Mouse (Mus musculus): ENCODE results near the gene Kcmf1. TPM values are rescaled to one million over a fixed set of nuclear protein-coding genes. Genes with fewer than 3 reads are reported as not detected.

Gene Kcmf1
- polyA plus RNA-seq, 1 experiment from 2014 or later: 37.6 TPM

- H3K4me1 ChIP-seq: no peaks in the 10 kb centered on the region
- no peaks in the 10 kb centered on the region for H3K27me3 ChIP-seq
- no peak overlapping the region for H3K4me3 ChIP-seq
- WGBS: 87% methylated on average over 8 of the region's 8 CpGs
- ATAC-seq (replicated peaks): no peak
- no peaks in the 10 kb centered on the region for H3K9me3 ChIP-seq
- no peak overlapping the region for H3K27ac ChIP-seq (replicated peaks)
- no peak overlapping the region for H3K9ac ChIP-seq (replicated peaks)
- H3K36me3 ChIP-seq: no peaks in the 10 kb centered on the region
- H3K4me2 ChIP-seq (replicated peaks): no peak overlapping the region
Observed at GRCm38 (mm10) chr6:72923381-72923780, 23.6 kb upstream of the Kcmf1 start.

- H3K36me3 ChIP-seq: no peaks in the 10 kb centered on the region
- H3K4me1 ChIP-seq: no peaks in the 10 kb centered on the region
- H3K9me3 ChIP-seq: no peaks in the 10 kb centered on the region
- no peak for ATAC-seq (replicated peaks)
- WGBS: 95% methylated on average over 3 of the region's 3 CpGs
- H3K4me3 ChIP-seq: no peak overlapping the region
- no peak overlapping the region for H3K27ac ChIP-seq (replicated peaks)
- H3K27me3 ChIP-seq: no peaks in the 10 kb centered on the region
- H3K9ac ChIP-seq (replicated peaks): no peak overlapping the region
- H3K4me2 ChIP-seq (replicated peaks): no peak overlapping the region
Observed at GRCm38 (mm10) chr6:72921081-72921480, 21.3 kb upstream of the Kcmf1 start.

GRCm38 (mm10) chr6:72918510-72919033 is 18.8 kb upstream of the Kcmf1 start:
- ATAC-seq (replicated peaks): no peak
- H3K4me3 ChIP-seq: no peak overlapping the region
- no peak overlapping the region for H3K4me2 ChIP-seq (replicated peaks)
- H3K9me3 ChIP-seq: no peaks in the 10 kb centered on the region
- WGBS: 67% methylated on average over 9 of the region's 9 CpGs
- H3K27me3 ChIP-seq: no peaks in the 10 kb centered on the region
- no peaks in the 10 kb centered on the region for H3K4me1 ChIP-seq
- no peak overlapping the region for H3K27ac ChIP-seq (replicated peaks)
- H3K9ac ChIP-seq (replicated peaks): no peak overlapping the region
- H3K36me3 ChIP-seq: no peaks in the 10 kb centered on the region

- Histone ChIP-seq H3K4me2 (replicated peaks) (no peak overlapping the region), H3K27ac (replicated peaks) (no peak overlapping the region), H3K9me3 (no peaks in the 10 kb centered on the region), H3K27me3 (no peaks in the 10 kb centered on the region), H3K4me3 (no peak overlapping the region), H3K36me3 (no peaks in the 10 kb centered on the region), H3K4me1 (no peaks in the 10 kb centered on the region), H3K9ac (replicated peaks) (no peak overlapping the region)
- WGBS: 82% methylated on average over 7 of the region's 7 CpGs
- no peak for ATAC-seq (replicated peaks)
Observed at GRCm38 (mm10) chr6:72916330-72916729, 16.6 kb upstream of the Kcmf1 start.

- no peaks in the 10 kb centered on the region for H3K9me3 ChIP-seq
- H3K36me3 ChIP-seq: no peaks in the 10 kb centered on the region
- H3K4me1 ChIP-seq: no peaks in the 10 kb centered on the region
- WGBS: 84% methylated on average over 6 of the region's 6 CpGs
- H3K27me3 ChIP-seq: no peaks in the 10 kb centered on the region
- no peak overlapping the region for H3K9ac ChIP-seq (replicated peaks)
- H3K4me3 ChIP-seq: no peak overlapping the region
- H3K27ac ChIP-seq (replicated peaks): no peak overlapping the region
- no peak overlapping the region for H3K4me2 ChIP-seq (replicated peaks)
- no peak for ATAC-seq (replicated peaks)
Observed at GRCm38 (mm10) chr6:72914087-72914749, 14.4 kb upstream of the Kcmf1 start.

GRCm38 (mm10) chr6:72911261-72911660 is 11.5 kb upstream of the Kcmf1 start:
- Histone ChIP-seq H3K27me3 (no peaks in the 10 kb centered on the region), H3K27ac (replicated peaks) (no peak overlapping the region), H3K9ac (replicated peaks) (no peak overlapping the region), H3K9me3 (no peaks in the 10 kb centered on the region), H3K36me3 (no peaks in the 10 kb centered on the region), H3K4me1 (no peaks in the 10 kb centered on the region), H3K4me3 (no peak overlapping the region), H3K4me2 (replicated peaks) (no peak overlapping the region)
- no peak for ATAC-seq (replicated peaks)
- WGBS: 58% methylated on average over 4 of the region's 4 CpGs

DNA sequence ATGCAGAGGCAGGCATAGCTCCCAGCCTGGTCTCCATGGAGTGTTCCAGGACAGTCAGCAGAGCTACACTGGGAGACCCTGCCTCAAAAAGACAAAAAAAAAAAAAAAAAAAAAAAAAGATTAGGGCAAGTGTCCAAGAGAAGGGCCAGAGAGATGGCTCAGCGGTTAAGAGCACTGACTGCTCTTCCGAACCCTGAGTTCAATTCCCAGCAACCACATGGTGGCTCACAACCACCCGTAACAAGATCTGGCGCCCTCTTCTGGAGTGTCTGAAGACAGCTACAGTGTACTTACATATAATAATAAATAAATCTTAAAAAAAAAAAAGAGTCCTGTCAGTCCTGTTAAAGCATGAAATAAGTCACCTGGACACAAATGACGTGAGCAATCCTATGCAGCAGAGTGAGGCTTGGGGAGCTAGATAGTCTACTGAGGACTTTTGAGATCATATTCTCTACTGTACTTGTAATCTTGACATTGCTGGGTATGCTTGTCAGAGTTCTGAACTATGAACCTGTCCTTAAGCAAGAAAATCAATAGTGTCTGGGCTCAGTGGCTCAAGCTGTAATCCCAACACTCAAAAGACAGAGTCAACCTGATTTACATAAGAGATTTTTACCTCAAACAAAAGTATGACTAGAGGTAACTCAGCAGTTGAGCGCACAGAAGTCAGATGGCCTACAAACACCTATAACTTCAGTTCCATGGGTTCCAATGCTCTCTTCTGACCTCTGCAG is 2.6 kb upstream of the Kcmf1 start:
- 82% methylated on average over 6 of the region's 6 CpGs for WGBS
- no peak overlapping the region for H3K4me3 ChIP-seq
- H3K9ac ChIP-seq (replicated peaks): no peak overlapping the region
- H3K9me3 ChIP-seq: no peaks in the 10 kb centered on the region
- no peaks in the 10 kb centered on the region for H3K36me3 ChIP-seq
- H3K4me2 ChIP-seq (replicated peaks): no peak overlapping the region
- peaks cover 22% of the 10 kb centered on the region for H3K4me1 ChIP-seq
- no peaks in the 10 kb centered on the region for H3K27me3 ChIP-seq
- no peak for ATAC-seq (replicated peaks)
- H3K27ac ChIP-seq (replicated peaks): no peak overlapping the region

- ATAC-seq (replicated peaks): no peak
- H3K27me3 ChIP-seq: no peaks in the 10 kb centered on the region
- peak overlapping the region; percentile 56 for H3K4me3 ChIP-seq
- H3K27ac ChIP-seq (replicated peaks): no peak overlapping the region
- H3K9ac ChIP-seq (replicated peaks): peak overlapping the region; percentile 89
- WGBS: 55% methylated on average over 7 of the region's 7 CpGs
- H3K4me1 ChIP-seq: peaks cover 31% of the 10 kb centered on the region
- H3K9me3 ChIP-seq: no peaks in the 10 kb centered on the region
- no peaks in the 10 kb centered on the region for H3K36me3 ChIP-seq
- peak overlapping the region; percentile 70 for H3K4me2 ChIP-seq (replicated peaks)
Observed at GRCm38 (mm10) chr6:72900952-72901351, 1.2 kb upstream of the Kcmf1 start.

- Histone ChIP-seq H3K27me3 (no peaks in the 10 kb centered on the region), H3K4me3 (peak overlapping the region; percentile 56), H3K27ac (replicated peaks) (peak overlapping the region; percentile 93), H3K9me3 (no peaks in the 10 kb centered on the region), H3K4me2 (replicated peaks) (peak overlapping the region; percentile 70), H3K9ac (replicated peaks) (peak overlapping the region; percentile 89), H3K36me3 (no peaks in the 10 kb centered on the region), H3K4me1 (peaks cover 39% of the 10 kb centered on the region)
- peak; percentile 73 for ATAC-seq (replicated peaks)
- under 1% methylated on average over 73 of the region's 85 CpGs for WGBS
Observed at GRCm38 (mm10) chr6:72899201-72899780, 488 bp downstream of the Kcmf1 start.

GRCm38 (mm10) chr6:72898244-72899200 is 1.3 kb downstream of the Kcmf1 start:
- Histone ChIP-seq H3K27me3 (no peaks in the 10 kb centered on the region), H3K27ac (replicated peaks) (peak overlapping the region; percentile 93), H3K4me2 (replicated peaks) (peak overlapping the region; percentile 70), H3K4me1 (peaks cover 40% of the 10 kb centered on the region), H3K9ac (replicated peaks) (peak overlapping the region; percentile 89), H3K36me3 (no peaks in the 10 kb centered on the region), H3K4me3 (peak overlapping the region; percentile 56), H3K9me3 (no peaks in the 10 kb centered on the region)
- under 1% methylated on average over 71 of the region's 71 CpGs for WGBS
- ATAC-seq (replicated peaks): peak; percentile 66

DNA sequence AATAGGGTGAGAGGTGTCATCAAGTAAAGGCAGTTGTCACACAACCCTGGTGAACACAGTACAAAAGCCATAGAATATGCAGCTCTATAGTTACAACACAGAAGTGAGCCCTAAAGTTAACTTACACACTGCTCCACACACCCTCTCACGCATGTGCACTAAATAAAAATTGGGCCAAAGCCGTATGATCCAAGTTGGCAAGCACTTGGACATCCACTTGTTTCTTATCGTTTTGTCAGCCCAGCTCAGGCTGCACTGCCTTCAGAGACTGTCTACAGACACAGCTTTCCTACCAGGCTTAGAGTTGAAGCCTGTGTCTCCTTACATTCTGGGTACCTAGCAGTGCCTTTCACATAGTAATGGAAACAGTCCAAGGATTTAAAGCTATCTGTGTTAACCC is 4.8 kb downstream of the Kcmf1 start:
- Histone ChIP-seq H3K4me3 (no peak overlapping the region), H3K4me2 (replicated peaks) (no peak overlapping the region), H3K9me3 (no peaks in the 10 kb centered on the region), H3K9ac (replicated peaks) (no peak overlapping the region), H3K27ac (replicated peaks) (no peak overlapping the region), H3K27me3 (no peaks in the 10 kb centered on the region), H3K4me1 (peaks cover 30% of the 10 kb centered on the region), H3K36me3 (no peaks in the 10 kb centered on the region)
- no peak for ATAC-seq (replicated peaks)
- WGBS: 74% methylated on average over 3 of the region's 3 CpGs

Data from forebrain, embryonic 15.5 days (tissue).